Mouse (Mus musculus) kidney, postnatal 0 days (tissue): Measurements from ENCODE around the gene Uqcr10. TPM values are rescaled to one million over a fixed set of nuclear protein-coding genes. Genes with fewer than 3 reads are reported as not detected.

Experiments
- ATAC-seq: fragments of 200-750 bp; cut with Nextera tagmentation; replicated peaks from 2 replicates; pipeline ENCODE4 v1.8.0; 2017; ENCODE audit warnings: low read depth, moderate number of reproducible peaks, moderate TSS enrichment, moderate library complexity; ENCODE audit not compliant: low FRiP score
- DNase-seq: peaks from one replicate; pipeline ENCODE4 v3.0.0-alpha.2; 2016; ENCODE audit warnings: low spot score
- H3K27ac ChIP-seq: fragments of 300-500 bp; sonication (generic); 2 replicates; pipeline ENCODE4 v1.5.1; 2014; ENCODE audit warnings: mild to moderate bottlenecking
- H3K27me3 ChIP-seq: fragments of 300-500 bp; sonication (generic); 2 replicates; pipeline ENCODE4 v1.6.1; 2014; ENCODE audit warnings: low read length, mixed read lengths; ENCODE audit not compliant: insufficient read depth
- H3K36me3 ChIP-seq: fragments of 300-500 bp; sonication (generic); 2 replicates; pipeline ENCODE4 v1.6.1; 2014; ENCODE audit warnings: low read length, mixed read lengths; ENCODE audit not compliant: insufficient read depth
- H3K4me1 ChIP-seq: fragments of 300-500 bp; sonication (generic); replicated peaks from 2 replicates; pipeline ENCODE4 v1.6.1; 2014; ENCODE audit warnings: antibody characterized with exemption, low read length, mixed read lengths; ENCODE audit not compliant: insufficient read depth
- H3K4me2 ChIP-seq: fragments of 300-500 bp; sonication (generic); 2 replicates; pipeline ENCODE4 v1.6.1; 2014; ENCODE audit warnings: mild to moderate bottlenecking, low read length, moderate library complexity, mixed read lengths
- H3K4me3 ChIP-seq: fragments of 300-500 bp; sonication (generic); replicated peaks from 2 replicates; pipeline ENCODE4 v1.5.1; 2014; ENCODE audit warnings: low read depth, low read length
- H3K9ac ChIP-seq: fragments of 300-500 bp; sonication (generic); 2 replicates; pipeline ENCODE4 v1.6.1; 2014; ENCODE audit warnings: low read depth, low read length
- H3K9me3 ChIP-seq: fragments of 300-500 bp; sonication (generic); replicated peaks from 2 replicates; pipeline ENCODE4 v1.6.1; 2016; ENCODE audit warnings: low read length, inconsistent platforms, mixed read lengths
- CTCF ChIP-seq: IDR thresholded peaks from 2 replicates; pipeline ENCODE4 v1.5.1; 2016; ENCODE audit warnings: antibody characterized with exemption, low read depth, mild to moderate bottlenecking, moderate library complexity
- WGBS: fragments of 180-500 bp; shearing (Covaris S2); extraction: QIAGEN DNeasy Blood & Tissue Kit; methylation state at CpG from one replicate; pipeline ENCODE4 v1.1.7; 2014; 5-methylcytosine and 5-hydroxymethylcytosine counted together
- polyA plus RNA-seq: library from polyadenylated mRNA; unstranded; fragments of >200 nt; fragmentation: Nextera tagmentation; extraction: Ambion mirVana; gene quantifications from 2 replicates; pipeline ENCODE4 v1.2.1, GENCODE M21; 2015

Uqcr10 gene
- polyA plus RNA-seq, 1 experiment from 2014 or later, result 1,802 TPM

GRCm38 (mm10) chr11:4705178-4705577, 1.0 kb upstream of the Uqcr10 start:
- Histone ChIP-seq H3K27me3 (no peaks in the 10 kb centered on the region), H3K4me2 (peak overlapping the region; percentile 94), H3K4me1 (no peaks in the 10 kb centered on the region; the same call in none of the 2 replicates), H3K9ac (peak overlapping the region; percentile 67), H3K4me3 (peak overlapping the region; percentile 82), H3K27ac (peak overlapping the region; percentile 79), H3K9me3 (no peaks in the 10 kb centered on the region), H3K36me3 (peaks cover 7% of the 10 kb centered on the region; the same call in 1 of the 2 replicates)
- ATAC-seq (no peak), DNase-seq (peak; percentile 46)
- no peak for TF ChIP-seq CTCF
- WGBS, result 3% methylated on average over 4 of the region's 4 CpGs

- Histone ChIP-seq H3K27ac (peak overlapping the region; percentile 85), H3K4me2 (peak overlapping the region; percentile 94), H3K4me1 (no peaks in the 10 kb centered on the region; the same call in none of the 2 replicates), H3K4me3 (peak overlapping the region; percentile 82), H3K27me3 (no peaks in the 10 kb centered on the region), H3K9ac (peak overlapping the region; percentile 90), H3K36me3 (peaks cover 7% of the 10 kb centered on the region; the same call in 1 of the 2 replicates), H3K9me3 (no peaks in the 10 kb centered on the region)
- WGBS, result 4% methylated on average over 12 of the region's 12 CpGs
- TF ChIP-seq CTCF, result peak; percentile 15; the same call in 1 of the 2 replicates
- ATAC-seq (peak; percentile 57; the same call in 1 of the 2 replicates), DNase-seq (no peak)
Measured at GRCm38 (mm10) chr11:4703688-4704071, 462 bp downstream of the Uqcr10 start.

GRCm38 (mm10) chr11:4700726-4701125, 3.4 kb downstream of the Uqcr10 start:
- ATAC-seq (no peak), DNase-seq (no peak)
- Histone ChIP-seq H3K36me3 (peaks cover 7% of the 10 kb centered on the region; the same call in 1 of the 2 replicates), H3K4me3 (no peak overlapping the region), H3K27me3 (no peaks in the 10 kb centered on the region), H3K4me2 (no peak overlapping the region), H3K9me3 (no peaks in the 10 kb centered on the region), H3K9ac (no peak overlapping the region), H3K27ac (no peak overlapping the region), H3K4me1 (no peaks in the 10 kb centered on the region; the same call in none of the 2 replicates)
- WGBS, result 71% methylated on average over 8 of the region's 8 CpGs
- TF ChIP-seq CTCF, result no peak

GRCm38 (mm10) chr11:4697043-4697983, 6.8 kb downstream of the Uqcr10 start:
- Histone ChIP-seq H3K27ac (no peak overlapping the region), H3K36me3 (peaks cover 7% of the 10 kb centered on the region; the same call in 1 of the 2 replicates), H3K4me2 (no peak overlapping the region), H3K9ac (no peak overlapping the region), H3K4me3 (no peak overlapping the region), H3K4me1 (no peaks in the 10 kb centered on the region), H3K9me3 (no peaks in the 10 kb centered on the region), H3K27me3 (no peaks in the 10 kb centered on the region)
- TF ChIP-seq CTCF, result peak; percentile 61
- 39% methylated on average over 7 of the region's 7 CpGs for WGBS
- DNase-seq, result peak; percentile 85
- no peak for ATAC-seq

- Histone ChIP-seq H3K4me3 (no peak overlapping the region), H3K9me3 (no peaks in the 10 kb centered on the region), H3K9ac (no peak overlapping the region), H3K27me3 (no peaks in the 10 kb centered on the region), H3K4me1 (no peaks in the 10 kb centered on the region), H3K27ac (no peak overlapping the region), H3K36me3 (no peaks in the 10 kb centered on the region), H3K4me2 (no peak overlapping the region)
- no peak for TF ChIP-seq CTCF
- no peak for ATAC-seq
- WGBS, result 86% methylated on average over 11 of the region's 11 CpGs
- DNase-seq, result no peak
Measured at GRCm38 (mm10) chr11:4692162-4692561, 12.0 kb downstream of the Uqcr10 start.

GRCm38 (mm10) chr11:4691213-4691612, 12.9 kb downstream of the Uqcr10 start:
- ATAC-seq (no peak), DNase-seq (no peak)
- TF ChIP-seq CTCF, result no peak
- Histone ChIP-seq H3K4me3 (no peak overlapping the region), H3K4me1 (no peaks in the 10 kb centered on the region), H3K27ac (no peak overlapping the region), H3K9me3 (no peaks in the 10 kb centered on the region), H3K36me3 (no peaks in the 10 kb centered on the region), H3K9ac (no peak overlapping the region), H3K27me3 (no peaks in the 10 kb centered on the region), H3K4me2 (no peak overlapping the region)
- 64% methylated on average over 10 of the region's 10 CpGs for WGBS
